Mouse (Mus musculus) midbrain, embryonic 15.5 days (tissue): ENCODE data around the gene Olfr1392. TPM values are rescaled to one million over a fixed set of nuclear protein-coding genes. Genes with fewer than 3 reads are reported as not detected.
"Not testable (repeated sequence)": the region's sequence is repeated elsewhere in the genome, so short reads cannot be mapped to it uniquely, and the experiment has no call there.

Experiments
- ATAC-seq: fragments of 200-750 bp; cut with Nextera tagmentation; replicated peaks from 2 replicates; pipeline ENCODE4 v1.8.0; 2017; ENCODE audit warnings: moderate TSS enrichment
- H3K27ac ChIP-seq: fragments of 300-500 bp; sonication (generic); 2 replicates; pipeline ENCODE4 v1.5.1; 2015; ENCODE audit warnings: mild to moderate bottlenecking, inconsistent platforms
- H3K27me3 ChIP-seq: fragments of 300-500 bp; sonication (generic); replicated peaks from 2 replicates; pipeline ENCODE4 v1.6.1; 2015; ENCODE audit warnings: inconsistent platforms
- H3K36me3 ChIP-seq: fragments of 300-500 bp; sonication (generic); replicated peaks from 2 replicates; pipeline ENCODE4 v1.6.1; 2015; ENCODE audit warnings: inconsistent platforms
- H3K4me1 ChIP-seq: fragments of 300-500 bp; sonication (generic); 2 replicates; pipeline ENCODE4 v1.6.1; 2015; ENCODE audit warnings: inconsistent platforms
- H3K4me2 ChIP-seq: fragments of 300-500 bp; sonication (generic); 2 replicates; pipeline ENCODE4 v1.6.1; 2015; ENCODE audit warnings: inconsistent platforms, mild to moderate bottlenecking, moderate library complexity
- H3K4me3 ChIP-seq: fragments of 300-500 bp; sonication (generic); 2 replicates; pipeline ENCODE4 v1.5.1; 2015; ENCODE audit warnings: mild to moderate bottlenecking, inconsistent platforms
- H3K9ac ChIP-seq: fragments of 300-500 bp; sonication (generic); 2 replicates; pipeline ENCODE4 v1.6.1; 2015; ENCODE audit warnings: mild to moderate bottlenecking, inconsistent platforms
- H3K9me3 ChIP-seq: fragments of 300-500 bp; sonication (generic); 2 replicates; pipeline ENCODE4 v1.6.1; 2016; ENCODE audit warnings: inconsistent platforms
- WGBS: fragments of 180-500 bp; shearing (Covaris S2); methylation state at CpG from one replicate; pipeline ENCODE4 v1.1.7; 2015; ENCODE audit warnings: mixed read lengths; 5-methylcytosine and 5-hydroxymethylcytosine counted together
- polyA plus RNA-seq: library from polyadenylated mRNA; unstranded; fragments of >200 nt; fragmentation: Nextera tagmentation; extraction: Ambion mirVana; gene quantifications from 2 replicates; pipeline ENCODE4 v1.2.1, GENCODE M21; 2015

Gene Olfr1392
- polyA plus RNA-seq, 1 experiment from 2014 or later = 0.04 TPM

- no peaks in the 10 kb centered on the region for H3K27me3 ChIP-seq
- H3K4me3 ChIP-seq = no peak overlapping the region
- peak; percentile 57 for ATAC-seq
- H3K9me3 ChIP-seq = no peaks in the 10 kb centered on the region
- H3K9ac ChIP-seq = no peak overlapping the region
- H3K27ac ChIP-seq = no peak overlapping the region
- H3K4me2 ChIP-seq = no peak overlapping the region
- H3K4me1 ChIP-seq = peaks cover 4% of the 10 kb centered on the region; the same call in 1 of the 2 replicates
- 30% methylated on average over 7 of the region's 7 CpGs for WGBS
- no peaks in the 10 kb centered on the region for H3K36me3 ChIP-seq
These were observed 13.7 kb upstream of the Olfr1392 start for GRCm38 (mm10) chr11:49271334-49271733.

GRCm38 (mm10) chr11:49273834-49274519 lies 11.1 kb upstream of the Olfr1392 start:
- Histone ChIP-seq H3K4me1 (peaks cover 4% of the 10 kb centered on the region; the same call in 1 of the 2 replicates), H3K4me3 (no peak overlapping the region), H3K9me3 (no peaks in the 10 kb centered on the region), H3K36me3 (no peaks in the 10 kb centered on the region), H3K27ac (peak overlapping the region; percentile 54; the same call in 1 of the 2 replicates), H3K9ac (no peak overlapping the region), H3K27me3 (no peaks in the 10 kb centered on the region), H3K4me2 (peak overlapping the region; percentile 13; the same call in 1 of the 2 replicates)
- WGBS = 49% methylated on average over 11 of the region's 11 CpGs
- ATAC-seq = peak; percentile 54

GRCm38 (mm10) chr11:49278222-49278621 lies 6.9 kb upstream of the Olfr1392 start, which contains the start of gene Olfr1393:
Olfr1393 (plus strand) TSS chr11:49278304.
- no peaks in the 10 kb centered on the region for H3K27me3 ChIP-seq
- 82% methylated on average over 3 of the region's 3 CpGs for WGBS
- no peak within 1 kb of the TSS for H3K9ac ChIP-seq
- no peak within 1 kb of the TSS for H3K27ac ChIP-seq
- H3K4me1 ChIP-seq = peaks cover 4% of the 10 kb centered on the region; the same call in 1 of the 2 replicates
- no peak within 1 kb of the TSS for H3K4me3 ChIP-seq
- no peak within 1 kb of the TSS for H3K4me2 ChIP-seq
- H3K9me3 ChIP-seq = no peaks in the 10 kb centered on the region
- ATAC-seq = no peak
- H3K36me3 ChIP-seq = no peaks in the 10 kb centered on the region

- no peaks in the 10 kb centered on the region for H3K4me1 ChIP-seq
- no peak overlapping the region for H3K4me3 ChIP-seq
- no peaks in the 10 kb centered on the region for H3K27me3 ChIP-seq
- no peak overlapping the region for H3K9ac ChIP-seq
- H3K27ac ChIP-seq = no peak overlapping the region
- 92% methylated on average over 2 of the region's 2 CpGs for WGBS
- H3K4me2 ChIP-seq = no peak overlapping the region
- H3K9me3 ChIP-seq = no peaks in the 10 kb centered on the region
- no peaks in the 10 kb centered on the region for H3K36me3 ChIP-seq
- no peak for ATAC-seq
These were observed 2.2 kb downstream of the Olfr1392 start for GRCm38 (mm10) chr11:49287251-49287650.

GRCm38 (mm10) chr11:49292777-49293176 lies 7.7 kb downstream of the Olfr1392 start:
- 60% methylated on average over 3 of the region's 3 CpGs for WGBS
- Histone ChIP-seq H3K9me3 (no peaks in the 10 kb centered on the region), H3K4me2 (no peak overlapping the region), H3K27me3 (no peaks in the 10 kb centered on the region), H3K9ac (no peak overlapping the region), H3K4me1 (no peaks in the 10 kb centered on the region), H3K4me3 (no peak overlapping the region), H3K36me3 (no peaks in the 10 kb centered on the region), H3K27ac (no peak overlapping the region)
- no peak for ATAC-seq

GRCm38 (mm10) chr11:49304441-49304840 lies 19.4 kb downstream of the Olfr1392 start, which contains the start of gene Olfr10:
Olfr10 (plus strand) TSS chr11:49304741.
- Histone ChIP-seq H3K36me3 (no peaks in the 10 kb centered on the region), H3K27ac (no peak within 1 kb of the TSS), H3K9ac (no peak within 1 kb of the TSS), H3K9me3 (no peaks in the 10 kb centered on the region), H3K27me3 (no peaks in the 10 kb centered on the region), H3K4me3 (no peak within 1 kb of the TSS), H3K4me1 (no peaks in the 10 kb centered on the region), H3K4me2 (no peak within 1 kb of the TSS)
- no peak for ATAC-seq

- not testable (repeated sequence) for H3K4me3 ChIP-seq, H3K27ac ChIP-seq, H3K4me2 ChIP-seq, H3K9me3 ChIP-seq, ATAC-seq, H3K9ac ChIP-seq, H3K27me3 ChIP-seq, H3K36me3 ChIP-seq, H3K4me1 ChIP-seq
- WGBS = 93% methylated on average over 5 of the region's 5 CpGs
These were observed 23.5 kb downstream of the Olfr1392 start for GRCm38 (mm10) chr11:49308547-49308946.

- 91% methylated on average over 2 of the region's 2 CpGs for WGBS
- Histone ChIP-seq H3K4me2 (no peak within 1 kb of the TSS), H3K9ac (no peak within 1 kb of the TSS), H3K36me3 (no peaks in the 10 kb centered on the region), H3K27ac (no peak within 1 kb of the TSS), H3K4me3 (no peak within 1 kb of the TSS), H3K9me3 (no peaks in the 10 kb centered on the region), H3K4me1 (no peaks in the 10 kb centered on the region), H3K27me3 (no peaks in the 10 kb centered on the region)
- no peak for ATAC-seq
These were observed 37.4 kb downstream of the Olfr1392 start, which contains the start of gene Olfr1391 for GRCm38 (mm10) chr11:49322442-49322841. Olfr1391 (plus strand) TSS chr11:49322742.

- no peaks in the 10 kb centered on the region for H3K4me1 ChIP-seq
- WGBS = 82% methylated on average over 3 of the region's 3 CpGs
- H3K27me3 ChIP-seq = no peaks in the 10 kb centered on the region
- no peak overlapping the region for H3K4me2 ChIP-seq
- H3K9ac ChIP-seq = no peak overlapping the region
- H3K36me3 ChIP-seq = no peaks in the 10 kb centered on the region
- no peak for ATAC-seq
- no peak overlapping the region for H3K4me3 ChIP-seq
- H3K9me3 ChIP-seq = no peaks in the 10 kb centered on the region
- H3K27ac ChIP-seq = no peak overlapping the region
These were observed 41.6 kb downstream of the Olfr1392 start for GRCm38 (mm10) chr11:49326726-49327125.

- Histone ChIP-seq H3K4me1 (no peaks in the 10 kb centered on the region), H3K4me2 (no peak overlapping the region), H3K27me3 (no peaks in the 10 kb centered on the region), H3K9me3 (no peaks in the 10 kb centered on the region), H3K9ac (no peak overlapping the region), H3K27ac (no peak overlapping the region), H3K36me3 (no peaks in the 10 kb centered on the region), H3K4me3 (no peak overlapping the region)
- ATAC-seq = no peak
- 81% methylated on average over 1 of the region's 1 CpGs for WGBS
These were observed 44.6 kb downstream of the Olfr1392 start for GRCm38 (mm10) chr11:49329686-49330085.

GRCm38 (mm10) chr11:49334888-49335287 lies 49.8 kb downstream of the Olfr1392 start, which contains the start of gene Olfr1390:
Olfr1390 (plus strand) TSS chr11:49335188.
- H3K27ac ChIP-seq = no peak within 1 kb of the TSS
- H3K9ac ChIP-seq = no peak within 1 kb of the TSS
- no peak within 1 kb of the TSS for H3K4me2 ChIP-seq
- no peaks in the 10 kb centered on the region for H3K9me3 ChIP-seq
- no peak for ATAC-seq
- H3K4me3 ChIP-seq = no peak within 1 kb of the TSS
- WGBS = 88% methylated on average over 1 of the region's 1 CpGs
- H3K36me3 ChIP-seq = no peaks in the 10 kb centered on the region
- no peaks in the 10 kb centered on the region for H3K4me1 ChIP-seq
- no peaks in the 10 kb centered on the region for H3K27me3 ChIP-seq

- Histone ChIP-seq H3K4me2 (no peak overlapping the region), H3K4me1 (no peaks in the 10 kb centered on the region), H3K9me3 (no peaks in the 10 kb centered on the region), H3K27me3 (no peaks in the 10 kb centered on the region), H3K4me3 (no peak overlapping the region), H3K36me3 (no peaks in the 10 kb centered on the region), H3K27ac (no peak overlapping the region), H3K9ac (no peak overlapping the region)
- WGBS = 70% methylated on average over 4 of the region's 4 CpGs
- no peak for ATAC-seq
These were observed 52.2 kb downstream of the Olfr1392 start for GRCm38 (mm10) chr11:49337150-49337832.
